Mouse (Mus musculus) ES-Bruce4 (cell line): Measurements from ENCODE around the gene Krt86. TPM values are rescaled to one million over a fixed set of nuclear protein-coding genes. Genes with fewer than 3 reads are reported as not detected.

Experiments used
- H3K27ac ChIP-seq: 2 replicates; pipeline ENCODE4 v1.5.1; 2012; ENCODE audit warnings: low read length, inconsistent platforms; ENCODE audit not compliant: insufficient read depth
- H3K27me3 ChIP-seq: 2 replicates; pipeline ENCODE4 v1.6.1; 2012; ENCODE audit warnings: mild to moderate bottlenecking, low read length, inconsistent platforms; ENCODE audit not compliant: control insufficient read depth, poor library complexity, insufficient read depth, severe bottlenecking
- H3K36me3 ChIP-seq: 2 replicates; pipeline ENCODE4 v1.6.1; 2012; ENCODE audit warnings: inconsistent platforms, mild to moderate bottlenecking, low read length, moderate library complexity; ENCODE audit not compliant: control insufficient read depth, poor library complexity, insufficient read depth, severe bottlenecking
- H3K4me1 ChIP-seq: one replicate; pipeline ENCODE4 v1.8.1; 2011; ENCODE audit warnings: low read length; ENCODE audit not compliant: control insufficient read depth, insufficient read depth
- H3K4me3 ChIP-seq: 2 replicates; pipeline ENCODE4 v1.5.1; 2011; ENCODE audit warnings: low read depth, mild to moderate bottlenecking, low read length
- H3K9ac ChIP-seq: 2 replicates; pipeline ENCODE4 v1.6.1; 2012; ENCODE audit warnings: low read depth, mild to moderate bottlenecking, inconsistent platforms; ENCODE audit not compliant: poor library complexity, severe bottlenecking
- H3K9me3 ChIP-seq: replicated peaks from 2 replicates; pipeline ENCODE4 v1.6.1; 2012; ENCODE audit warnings: mild to moderate bottlenecking, low read length, inconsistent platforms; ENCODE audit not compliant: control insufficient read depth, poor library complexity, insufficient read depth, severe bottlenecking
- CTCF ChIP-seq: IDR thresholded peaks from one replicate; pipeline ENCODE4 v1.8.1; 2011; ENCODE audit warnings: low read depth, low read length
- EP300 ChIP-seq: IDR thresholded peaks from 2 replicates; pipeline ENCODE4 v1.6.1; 2011; ENCODE audit warnings: low read depth, low read length; ENCODE audit not compliant: insufficient read depth
- POLR2A ChIP-seq: IDR thresholded peaks from one replicate; pipeline ENCODE4 v1.8.1; 2011; ENCODE audit warnings: low read length; ENCODE audit not compliant: insufficient read depth
- polyA plus RNA-seq: library from polyadenylated mRNA; stranded (reverse); fragments of >200 nt; gene quantifications from 2 replicates; pipeline ENCODE4 v1.2.4, GENCODE M21; 2011; ENCODE audit warnings: low read depth; ENCODE audit not compliant: missing spikeins, insufficient read depth, insufficient read length

Gene Krt86
- polyA plus RNA-seq, result not detected in 2 replicates

- Histone ChIP-seq H3K36me3 (no peaks in the 10 kb centered on the region), H3K27me3 (no peaks in the 10 kb centered on the region), H3K9ac (no peak within 1 kb of the TSS), H3K27ac (no peak within 1 kb of the TSS), H3K4me1 (no peaks in the 10 kb centered on the region), H3K4me3 (no peak within 1 kb of the TSS), H3K9me3 (no peaks in the 10 kb centered on the region)
- TF ChIP-seq EP300, result no peak
Observed at GRCm38 (mm10) chr15:101472952-101473528, at the start of gene Krt86. Gene Krt86, plus strand, starts transcription at chr15:101473478.

- Histone ChIP-seq H3K4me3 (no peak overlapping the region), H3K27me3 (no peaks in the 10 kb centered on the region), H3K4me1 (peaks cover 3% of the 10 kb centered on the region), H3K9ac (no peak overlapping the region), H3K36me3 (no peaks in the 10 kb centered on the region), H3K9me3 (no peaks in the 10 kb centered on the region), H3K27ac (no peak overlapping the region)
- no peak for TF ChIP-seq CTCF
Observed at GRCm38 (mm10) chr15:101424914-101425313, 48.4 kb upstream of the Krt86 start.

- no peak overlapping the region for H3K9ac ChIP-seq
- no peaks in the 10 kb centered on the region for H3K4me1 ChIP-seq
- TF ChIP-seq POLR2A (no peak), CTCF (no peak), EP300 (no peak)
Observed at GRCm38 (mm10) chr15:101436611-101437010, 36.7 kb upstream of the Krt86 start.

GRCm38 (mm10) chr15:101438555-101438954 lies 34.7 kb upstream of the Krt86 start, which contains the start of gene Krt87:
Gene Krt87, minus strand, starts transcription at chr15:101438804.
- TF ChIP-seq POLR2A (no peak), CTCF (no peak), EP300 (no peak)
- Histone ChIP-seq H3K27me3 (no peaks in the 10 kb centered on the region; the same call in 1 of the 2 replicates), H3K27ac (no peak within 1 kb of the TSS), H3K4me1 (no peaks in the 10 kb centered on the region), H3K4me3 (peak within 1 kb of the TSS; percentile 17), H3K9me3 (no peaks in the 10 kb centered on the region), H3K9ac (no peak within 1 kb of the TSS), H3K36me3 (no peaks in the 10 kb centered on the region)

More at GRCm38 (mm10) chr15:101436611-101437010, 36.7 kb upstream of the Krt86 start:
- Histone ChIP-seq H3K27me3 (no peaks in the 10 kb centered on the region; the same call in 1 of the 2 replicates), H3K27ac (no peak overlapping the region), H3K36me3 (no peaks in the 10 kb centered on the region), H3K4me3 (no peak overlapping the region), H3K9me3 (no peaks in the 10 kb centered on the region)

- Histone ChIP-seq H3K36me3 (no peaks in the 10 kb centered on the region), H3K9ac (no peak overlapping the region), H3K4me3 (no peak overlapping the region), H3K27ac (no peak overlapping the region), H3K27me3 (no peaks in the 10 kb centered on the region; the same call in 1 of the 2 replicates), H3K9me3 (no peaks in the 10 kb centered on the region), H3K4me1 (no peaks in the 10 kb centered on the region)
- TF ChIP-seq EP300 (no peak), CTCF (no peak), POLR2A (no peak)
Observed at GRCm38 (mm10) chr15:101440837-101441236, 32.4 kb upstream of the Krt86 start.

- no peak overlapping the region for H3K27ac ChIP-seq
Observed at GRCm38 (mm10) chr15:101446572-101446971, 26.7 kb upstream of the Krt86 start.

More at GRCm38 (mm10) chr15:101446572-101446971, 26.7 kb upstream of the Krt86 start:
- no peak for TF ChIP-seq CTCF
- no peak for TF ChIP-seq EP300
- Histone ChIP-seq H3K27me3 (no peaks in the 10 kb centered on the region), H3K4me3 (no peak overlapping the region), H3K4me1 (no peaks in the 10 kb centered on the region), H3K9ac (no peak overlapping the region), H3K9me3 (no peaks in the 10 kb centered on the region), H3K36me3 (no peaks in the 10 kb centered on the region)
